Mouse (Mus musculus): Measurements from ENCODE around the gene Prlr.
A peak's percentile ranks its signal among the peaks of the same experiment; 100 is the strongest.

Prlr gene

GRCm38 (mm10) chr15:10325080-10325479, 148.0 kb downstream of the Prlr start, which contains the start of gene Gm21973:
Gene Gm21973 (plus strand): TSS chr15:10325380.
- DNase-seq (ENCODE audit: low read depth, low spot score): no peak

DNA sequence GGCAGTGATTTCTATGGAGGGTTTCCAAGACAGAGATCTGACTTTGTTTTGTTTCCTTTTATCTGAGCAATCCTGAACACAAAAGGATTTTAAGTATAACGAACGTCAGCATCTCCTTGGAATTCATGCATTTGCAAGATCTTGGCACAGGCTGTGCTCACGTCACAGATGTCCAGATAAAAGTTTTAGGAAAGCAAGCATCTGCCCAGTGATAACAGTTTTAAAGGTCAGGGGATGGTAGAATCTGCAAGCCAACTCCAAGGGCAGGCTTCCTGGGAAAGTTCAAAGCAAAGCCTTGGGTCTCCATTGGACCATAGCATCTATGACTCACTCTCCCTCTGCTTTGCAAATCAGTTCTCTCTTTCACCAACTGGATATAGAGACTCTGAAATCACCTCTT, 153.6 kb downstream of the Prlr start:
- DNase-seq (ENCODE audit: low read depth, low spot score): no peak

GRCm38 (mm10) chr15:10332566-10332965, 155.5 kb downstream of the Prlr start:
- DNase-seq (ENCODE audit: low read depth, low spot score): no peak

- no peak for DNase-seq (ENCODE audit: low read depth, low spot score)
Observed at GRCm38 (mm10) chr15:10338606-10339005, 161.6 kb downstream of the Prlr start.

DNA sequence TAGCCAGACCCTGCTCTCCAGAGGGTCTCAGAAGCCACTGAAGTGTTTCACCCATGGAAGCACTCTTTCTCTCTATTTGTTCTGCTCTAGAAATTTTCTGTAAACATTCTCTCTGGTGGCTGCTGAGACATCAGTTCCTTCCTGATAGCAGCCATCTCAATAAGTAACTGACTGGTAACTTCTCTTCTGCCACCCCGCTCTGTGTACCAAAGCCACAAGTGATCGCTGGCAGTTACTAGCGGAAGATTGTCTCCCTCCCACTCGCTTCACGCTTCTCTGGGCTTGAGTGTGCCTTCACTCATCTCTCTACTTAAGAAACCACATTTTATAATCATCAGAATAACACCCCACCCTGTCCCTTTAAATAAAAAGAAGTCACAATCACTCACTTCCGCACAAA, 170.0 kb downstream of the Prlr start:
- no peak for DNase-seq (ENCODE audit: low read depth, low spot score)

GRCm38 (mm10) chr15:10358039-10358948, 181.3 kb downstream of the Prlr start, which contains the start of gene Agxt2:
Gene Agxt2 (plus strand): TSS chr15:10358532.
- DNase-seq (ENCODE audit: low read depth, low spot score): no peak

GRCm38 (mm10) chr15:10366331-10366730, 189.3 kb downstream of the Prlr start:
- no peak for DNase-seq (ENCODE audit: low read depth, low spot score)

GRCm38 (mm10) chr15:10375404-10375803, 198.4 kb downstream of the Prlr start:
- DNase-seq (ENCODE audit: low read depth, low spot score): no peak

- DNase-seq (ENCODE audit: low read depth, low spot score): peak; percentile 33
Observed at GRCm38 (mm10) chr15:10378338-10378959, 201.4 kb downstream of the Prlr start.

DNA sequence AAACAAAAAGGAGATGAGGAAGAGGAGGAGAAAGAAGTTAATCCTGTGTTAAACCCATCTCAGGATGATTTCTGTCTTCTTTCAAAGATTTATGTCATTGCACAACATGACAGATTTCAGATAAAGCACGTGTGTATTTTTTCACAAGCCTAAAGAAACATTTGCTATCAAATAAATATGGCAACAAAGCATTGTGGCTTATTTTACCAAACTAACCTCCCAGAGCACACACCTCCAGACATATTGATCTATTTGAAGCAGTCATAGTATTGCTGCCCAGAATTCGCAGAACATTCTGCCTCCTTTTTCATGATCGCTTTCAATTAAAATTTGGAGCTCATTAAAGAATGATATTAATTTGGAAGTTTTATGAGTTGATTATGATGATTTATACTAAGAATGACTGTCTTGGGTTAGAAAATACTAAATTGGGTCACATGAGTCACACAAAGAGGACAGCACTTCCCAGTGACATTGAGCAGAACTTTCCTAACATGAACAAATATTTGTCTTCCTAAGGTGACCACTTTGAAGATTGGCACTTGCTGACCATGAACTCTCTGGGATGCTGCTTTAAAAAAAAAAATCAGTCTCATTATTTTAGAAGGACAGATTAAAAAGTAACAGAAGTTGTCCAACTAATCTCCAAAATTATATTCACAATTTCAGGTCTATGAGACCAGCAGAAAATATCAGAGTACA, 202.9 kb downstream of the Prlr start:
- no peak for DNase-seq (ENCODE audit: low read depth, low spot score)

DNA sequence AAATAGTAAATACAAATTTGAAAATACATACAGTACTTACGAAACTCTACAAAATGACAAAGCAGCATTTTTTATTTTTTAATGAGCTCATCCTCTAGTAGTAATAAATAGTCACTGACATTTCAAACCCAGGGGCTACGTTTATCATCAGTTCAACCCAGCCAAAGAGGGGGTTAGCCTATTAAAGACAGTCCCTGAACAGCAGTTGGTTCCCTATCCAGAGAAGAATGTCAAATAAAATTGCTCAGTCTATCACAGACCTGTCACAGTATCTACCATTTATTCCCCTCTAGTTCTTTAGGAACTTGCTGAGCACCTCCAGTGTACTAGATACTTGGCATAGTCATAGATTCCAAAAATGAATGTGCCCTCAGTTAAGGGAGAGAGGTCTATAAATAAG, 210.2 kb downstream of the Prlr start:
- DNase-seq (ENCODE audit: low read depth, low spot score): no peak

Measured in forelimb bud, embryonic 11.5 days (tissue).